Mouse (Mus musculus): Measurements from ENCODE around the gene E030018B13Rik. TPM values are rescaled to one million over a fixed set of nuclear protein-coding genes. Genes with fewer than 3 reads are reported as not detected.

E030018B13Rik gene
- polyA plus RNA-seq, 1 experiment from 2014 or later: 0.19 TPM

DNA sequence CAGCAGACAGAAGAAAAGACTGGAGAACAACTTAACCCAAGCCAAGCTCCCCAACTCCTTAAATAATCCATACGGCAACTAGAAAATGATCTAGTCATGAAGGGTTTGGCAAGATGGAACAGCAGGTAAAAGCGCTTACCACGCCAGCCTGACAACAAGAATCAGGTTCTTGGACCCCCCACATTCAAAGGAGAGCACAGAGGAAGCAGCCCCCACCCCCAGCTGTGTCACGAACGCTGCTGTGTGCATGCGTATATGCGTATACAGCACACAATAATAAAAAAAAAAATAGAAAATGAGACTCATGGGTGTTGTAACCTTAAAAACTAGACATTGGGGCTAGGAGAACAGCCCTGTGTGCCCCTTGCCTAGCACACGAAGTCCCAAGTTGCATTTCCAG, 16.7 kb upstream of the E030018B13Rik start:
- Histone ChIP-seq H3K36me3 (no peaks in the 10 kb centered on the region), H3K4me2 (replicated peaks) (no peak overlapping the region), H3K27me3 (replicated peaks) (0 out of 2 replicates have a peak, but pooled peaks cover 5% of the 10 kb centered on the region), H3K9ac (no peak overlapping the region), H3K4me1 (peaks cover 35% of the 10 kb centered on the region), H3K27ac (no peak overlapping the region), H3K4me3 (no peak overlapping the region), H3K9me3 (no peaks in the 10 kb centered on the region)
- ATAC-seq (ENCODE audit: low FRiP score, low read depth): no peak
- WGBS: 85% methylated on average over 8 of the region's 8 CpGs

DNA sequence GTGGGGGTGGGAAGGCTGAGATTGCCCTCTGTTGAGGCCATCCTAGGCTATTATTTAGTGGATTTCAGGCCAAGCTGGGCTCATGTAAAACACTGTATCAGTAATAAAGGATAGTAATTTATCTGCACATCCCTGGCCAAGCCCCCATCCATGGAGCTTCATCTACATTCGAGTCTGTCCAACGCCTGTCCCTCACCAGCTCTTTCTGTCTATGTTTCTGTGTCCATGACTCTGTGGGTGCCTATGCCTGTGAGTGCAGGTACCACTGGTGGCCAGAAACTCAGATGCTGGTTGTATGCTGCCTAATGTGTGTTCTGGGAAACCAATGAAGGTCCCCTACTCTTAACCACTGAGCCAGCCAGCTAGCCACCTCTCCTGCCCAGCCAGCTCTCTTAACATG, 16.2 kb upstream of the E030018B13Rik start:
- Histone ChIP-seq H3K27me3 (replicated peaks) (0 out of 2 replicates have a peak, but pooled peaks cover 5% of the 10 kb centered on the region), H3K9me3 (no peaks in the 10 kb centered on the region), H3K9ac (no peak overlapping the region), H3K36me3 (no peaks in the 10 kb centered on the region), H3K27ac (no peak overlapping the region), H3K4me2 (replicated peaks) (no peak overlapping the region), H3K4me3 (no peak overlapping the region), H3K4me1 (peaks cover 35% of the 10 kb centered on the region)
- 90% methylated on average over 2 of the region's 2 CpGs for WGBS
- ATAC-seq (ENCODE audit: low FRiP score, low read depth): no peak

DNA sequence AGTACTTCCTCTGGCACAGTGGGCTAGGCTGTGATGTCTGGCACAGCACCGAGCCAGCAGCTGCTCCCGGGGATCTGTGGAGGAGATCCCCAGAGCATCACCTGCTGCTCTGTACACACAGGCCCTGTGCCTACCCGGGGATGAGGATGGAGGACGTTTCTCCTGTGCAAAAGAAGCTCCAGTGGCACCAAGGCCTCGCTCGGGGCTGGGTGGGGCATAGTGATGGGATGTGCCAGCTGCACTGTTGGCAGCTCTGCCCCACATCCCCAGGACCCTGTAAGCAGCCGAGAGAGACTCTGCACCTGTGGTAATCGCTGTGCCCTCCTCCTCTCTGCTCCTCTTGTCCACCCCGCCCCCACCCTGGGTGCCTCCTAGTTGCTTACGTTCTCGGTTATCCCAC, 15.3 kb upstream of the E030018B13Rik start:
- no peak overlapping the region for H3K4me3 ChIP-seq
- H3K27me3 ChIP-seq (replicated peaks): 0 out of 2 replicates have a peak, but pooled peaks cover 5% of the 10 kb centered on the region
- H3K27ac ChIP-seq: no peak overlapping the region
- H3K9ac ChIP-seq: no peak overlapping the region
- no peaks in the 10 kb centered on the region for H3K36me3 ChIP-seq
- H3K9me3 ChIP-seq: no peaks in the 10 kb centered on the region
- 63% methylated on average over 11 of the region's 11 CpGs for WGBS
- no peak for ATAC-seq (ENCODE audit: low FRiP score, low read depth)
- H3K4me1 ChIP-seq: peaks cover 32% of the 10 kb centered on the region
- H3K4me2 ChIP-seq (replicated peaks): no peak overlapping the region

DNA sequence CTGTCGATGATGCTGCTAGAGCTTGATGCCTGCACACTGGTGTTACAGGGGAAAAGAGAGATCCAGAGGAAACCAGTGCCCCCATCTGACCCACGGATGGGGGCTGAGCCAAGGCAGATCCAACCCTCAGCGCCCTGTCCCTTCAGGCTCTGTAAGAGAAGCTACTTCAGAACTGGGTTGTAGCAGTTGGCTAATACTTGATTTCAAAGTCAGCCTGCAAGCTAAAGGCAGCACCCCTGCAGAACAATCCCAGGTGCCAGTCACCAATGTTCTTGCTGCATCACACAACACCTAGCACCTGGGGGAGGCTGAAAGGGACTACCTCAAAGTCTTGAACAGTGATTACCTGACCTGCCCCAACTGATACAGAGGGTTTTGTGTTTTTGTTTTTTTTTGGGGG, 14.7 kb upstream of the E030018B13Rik start:
- Histone ChIP-seq H3K36me3 (no peaks in the 10 kb centered on the region), H3K27ac (no peak overlapping the region), H3K4me1 (peaks cover 27% of the 10 kb centered on the region), H3K4me2 (replicated peaks) (no peak overlapping the region), H3K27me3 (replicated peaks) (0 out of 2 replicates have a peak, but pooled peaks cover 5% of the 10 kb centered on the region), H3K4me3 (no peak overlapping the region), H3K9me3 (no peaks in the 10 kb centered on the region), H3K9ac (no peak overlapping the region)
- WGBS: 65% methylated on average over 3 of the region's 3 CpGs
- no peak for ATAC-seq (ENCODE audit: low FRiP score, low read depth)

- Histone ChIP-seq H3K9ac (no peak overlapping the region), H3K4me1 (peaks cover 19% of the 10 kb centered on the region), H3K4me3 (no peak overlapping the region), H3K36me3 (no peaks in the 10 kb centered on the region), H3K9me3 (no peaks in the 10 kb centered on the region), H3K27ac (no peak overlapping the region), H3K27me3 (replicated peaks) (0 out of 2 replicates have a peak, but pooled peaks cover 4% of the 10 kb centered on the region), H3K4me2 (replicated peaks) (no peak overlapping the region)
- 54% methylated on average over 3 of the region's 3 CpGs for WGBS
- no peak for ATAC-seq (ENCODE audit: low FRiP score, low read depth)
These were observed 13.9 kb upstream of the E030018B13Rik start for GRCm38 (mm10) chr7:63902604-63903210.

DNA sequence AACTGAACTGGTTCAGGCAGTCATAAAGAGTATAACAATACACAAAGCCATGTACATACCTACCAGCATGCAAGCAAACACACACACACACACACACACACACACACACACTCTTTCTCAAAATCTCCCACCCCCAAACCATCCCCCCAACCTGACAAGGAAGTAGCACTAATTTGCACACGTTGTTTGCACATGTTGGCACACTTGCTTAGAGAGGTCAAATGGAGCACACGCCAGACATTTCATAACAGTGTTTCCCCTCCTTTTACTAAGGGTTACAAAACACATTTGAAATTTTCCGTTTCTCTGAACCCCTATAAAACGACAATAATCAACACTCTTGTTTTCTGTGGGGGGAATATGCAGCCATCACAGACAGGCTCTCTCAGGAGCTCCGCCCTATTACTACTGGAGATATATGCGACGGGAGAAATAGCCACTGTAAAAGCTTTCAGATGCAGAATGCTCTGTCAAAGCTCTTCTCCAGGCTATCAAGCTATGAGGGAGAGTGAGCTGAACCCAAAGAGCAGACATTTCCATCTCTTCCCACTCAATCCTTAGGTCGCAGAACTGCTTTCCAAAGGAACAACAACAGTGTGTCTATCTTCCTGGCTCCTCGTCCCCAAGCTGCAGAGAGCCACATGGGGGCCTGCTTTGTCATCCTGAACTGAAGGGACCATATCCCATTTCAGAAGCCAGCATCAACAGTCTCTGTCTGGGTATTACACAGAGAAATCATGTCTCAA, 12.8 kb upstream of the E030018B13Rik start:
- Histone ChIP-seq H3K36me3 (no peaks in the 10 kb centered on the region), H3K27ac (no peak overlapping the region), H3K27me3 (replicated peaks) (no peaks in the 10 kb centered on the region), H3K9me3 (no peaks in the 10 kb centered on the region), H3K4me3 (no peak overlapping the region), H3K4me2 (replicated peaks) (no peak overlapping the region), H3K9ac (no peak overlapping the region), H3K4me1 (peaks cover 23% of the 10 kb centered on the region)
- ATAC-seq (ENCODE audit: low FRiP score, low read depth): no peak
- WGBS: 71% methylated on average over 9 of the region's 9 CpGs

GRCm38 (mm10) chr7:63905190-63905589, 11.5 kb upstream of the E030018B13Rik start:
- no peak for ATAC-seq (ENCODE audit: low FRiP score, low read depth)
- H3K27me3 ChIP-seq (replicated peaks): no peaks in the 10 kb centered on the region
- no peaks in the 10 kb centered on the region for H3K9me3 ChIP-seq
- H3K4me3 ChIP-seq: no peak overlapping the region
- 95% methylated on average over 2 of the region's 2 CpGs for WGBS
- peaks cover 30% of the 10 kb centered on the region for H3K4me1 ChIP-seq
- no peak overlapping the region for H3K27ac ChIP-seq
- H3K4me2 ChIP-seq (replicated peaks): no peak overlapping the region
- no peak overlapping the region for H3K9ac ChIP-seq
- H3K36me3 ChIP-seq: no peaks in the 10 kb centered on the region

GRCm38 (mm10) chr7:63905642-63906041, 11.0 kb upstream of the E030018B13Rik start:
- H3K4me3 ChIP-seq: no peak overlapping the region
- 90% methylated on average over 5 of the region's 5 CpGs for WGBS
- no peaks in the 10 kb centered on the region for H3K36me3 ChIP-seq
- no peak overlapping the region for H3K4me2 ChIP-seq (replicated peaks)
- H3K4me1 ChIP-seq: peaks cover 34% of the 10 kb centered on the region
- no peak for ATAC-seq (ENCODE audit: low FRiP score, low read depth)
- H3K9ac ChIP-seq: no peak overlapping the region
- H3K27ac ChIP-seq: no peak overlapping the region
- no peaks in the 10 kb centered on the region for H3K27me3 ChIP-seq (replicated peaks)
- no peaks in the 10 kb centered on the region for H3K9me3 ChIP-seq

GRCm38 (mm10) chr7:63907778-63908495, 8.7 kb upstream of the E030018B13Rik start:
- Histone ChIP-seq H3K4me3 (no peak overlapping the region), H3K27me3 (replicated peaks) (no peaks in the 10 kb centered on the region), H3K4me2 (replicated peaks) (no peak overlapping the region), H3K9me3 (no peaks in the 10 kb centered on the region), H3K36me3 (no peaks in the 10 kb centered on the region), H3K4me1 (peaks cover 43% of the 10 kb centered on the region), H3K9ac (no peak overlapping the region), H3K27ac (no peak overlapping the region)
- ATAC-seq (ENCODE audit: low FRiP score, low read depth): no peak
- 79% methylated on average over 5 of the region's 5 CpGs for WGBS

DNA sequence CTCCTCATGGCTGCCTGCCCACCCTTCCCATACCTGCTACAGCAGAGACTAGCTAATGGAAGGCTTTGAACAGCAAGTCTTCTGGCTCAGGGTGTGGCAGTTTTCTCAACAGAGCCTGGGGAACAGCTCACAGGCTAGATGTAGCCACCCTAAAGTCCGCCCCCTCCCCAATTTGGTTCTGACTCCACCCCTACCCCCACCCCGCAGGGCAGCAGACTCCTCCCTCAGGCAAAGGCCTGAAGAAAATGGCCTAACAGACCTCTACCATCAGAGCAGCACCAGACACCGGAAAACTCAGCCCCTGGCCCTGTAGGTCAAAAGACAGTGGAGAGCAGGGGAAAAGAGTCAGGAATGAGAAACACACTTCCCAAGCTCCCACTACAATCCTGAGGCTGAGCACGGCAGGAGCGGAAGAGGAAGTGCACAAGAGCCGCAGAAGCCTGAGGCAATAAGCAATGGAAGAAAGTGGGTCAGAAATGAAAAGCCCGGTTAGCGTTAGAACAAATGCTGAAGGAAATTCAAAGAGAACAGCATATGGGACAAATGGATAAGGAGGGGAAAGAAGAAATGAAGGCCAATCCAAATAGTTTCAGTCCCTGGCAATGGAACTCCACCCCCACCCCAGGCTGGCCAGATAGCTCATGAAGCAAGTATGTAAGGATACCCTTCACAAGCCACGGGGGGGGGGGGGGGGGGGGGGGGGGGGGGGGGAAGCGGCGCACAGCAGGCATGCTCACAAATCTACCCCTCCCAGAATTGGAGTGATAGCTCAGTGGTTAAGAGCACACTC, 8.0 kb upstream of the E030018B13Rik start:
- Histone ChIP-seq H3K36me3 (no peaks in the 10 kb centered on the region), H3K4me2 (replicated peaks) (no peak overlapping the region), H3K4me1 (peaks cover 43% of the 10 kb centered on the region), H3K27ac (no peak overlapping the region), H3K27me3 (replicated peaks) (no peaks in the 10 kb centered on the region), H3K9me3 (no peaks in the 10 kb centered on the region), H3K4me3 (no peak overlapping the region), H3K9ac (no peak overlapping the region)
- ATAC-seq (ENCODE audit: low FRiP score, low read depth): no peak
- 43% methylated on average over 10 of the region's 11 CpGs for WGBS

DNA sequence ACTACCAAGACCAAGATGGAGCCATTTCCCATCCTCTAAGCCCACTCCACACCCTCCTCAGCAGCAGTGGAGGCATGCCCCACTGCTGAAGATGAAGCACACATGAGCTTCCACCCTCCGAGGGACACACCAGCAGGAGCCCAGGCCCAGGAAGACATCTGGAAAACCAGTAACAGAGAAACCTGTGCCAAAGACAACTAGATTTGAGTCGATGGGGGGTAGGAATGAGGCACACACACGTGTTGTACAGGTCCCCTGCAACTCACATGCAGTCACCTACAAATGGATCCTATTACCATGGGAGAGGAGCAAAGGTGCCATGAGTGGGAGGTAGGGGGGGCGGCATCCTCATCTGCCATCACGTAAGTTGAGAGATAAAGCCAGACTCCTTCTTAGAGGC, 6.4 kb upstream of the E030018B13Rik start:
- Histone ChIP-seq H3K4me3 (no peak overlapping the region), H3K9me3 (no peaks in the 10 kb centered on the region), H3K36me3 (no peaks in the 10 kb centered on the region), H3K4me2 (replicated peaks) (no peak overlapping the region), H3K27ac (no peak overlapping the region), H3K9ac (no peak overlapping the region), H3K4me1 (peaks cover 52% of the 10 kb centered on the region), H3K27me3 (replicated peaks) (no peaks in the 10 kb centered on the region)
- ATAC-seq (ENCODE audit: low FRiP score, low read depth): no peak
- WGBS: 71% methylated on average over 5 of the region's 5 CpGs

DNA sequence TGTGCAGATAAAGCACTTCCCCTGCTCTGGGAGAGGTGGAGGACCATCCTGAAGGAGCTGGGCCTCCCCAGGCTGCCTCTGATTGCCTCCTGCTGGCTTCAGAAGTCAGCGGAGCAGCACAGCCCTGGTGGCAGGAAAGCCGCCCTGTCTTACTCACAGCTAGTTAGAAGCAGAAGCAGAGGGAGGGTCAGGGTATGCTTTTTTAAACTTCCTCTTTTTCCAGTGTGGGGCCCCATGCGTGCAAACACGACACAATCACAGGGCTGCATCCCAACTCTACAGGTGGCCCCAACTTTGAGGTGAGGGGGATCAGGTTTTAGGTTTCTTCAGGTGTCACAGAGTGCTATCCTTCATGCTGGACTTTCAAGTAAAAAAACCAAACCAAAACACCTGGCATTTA, 5.7 kb upstream of the E030018B13Rik start:
- Histone ChIP-seq H3K9me3 (no peaks in the 10 kb centered on the region), H3K27ac (no peak overlapping the region), H3K4me1 (peaks cover 52% of the 10 kb centered on the region), H3K36me3 (no peaks in the 10 kb centered on the region), H3K4me3 (no peak overlapping the region), H3K27me3 (replicated peaks) (no peaks in the 10 kb centered on the region), H3K9ac (no peak overlapping the region), H3K4me2 (replicated peaks) (no peak overlapping the region)
- WGBS: 51% methylated on average over 4 of the region's 4 CpGs
- ATAC-seq (ENCODE audit: low FRiP score, low read depth): no peak

All from neural tube, embryonic 12.5 days (tissue).